Mouse (Mus musculus): Measurements from ENCODE around the gene Casp4. TPM values are rescaled to one million over a fixed set of nuclear protein-coding genes. Genes with fewer than 3 reads are reported as not detected.

Gene Casp4
- polyA plus RNA-seq (2012; rRNA removed) = 2.4 and 4.2 TPM in 2 replicates

DNA sequence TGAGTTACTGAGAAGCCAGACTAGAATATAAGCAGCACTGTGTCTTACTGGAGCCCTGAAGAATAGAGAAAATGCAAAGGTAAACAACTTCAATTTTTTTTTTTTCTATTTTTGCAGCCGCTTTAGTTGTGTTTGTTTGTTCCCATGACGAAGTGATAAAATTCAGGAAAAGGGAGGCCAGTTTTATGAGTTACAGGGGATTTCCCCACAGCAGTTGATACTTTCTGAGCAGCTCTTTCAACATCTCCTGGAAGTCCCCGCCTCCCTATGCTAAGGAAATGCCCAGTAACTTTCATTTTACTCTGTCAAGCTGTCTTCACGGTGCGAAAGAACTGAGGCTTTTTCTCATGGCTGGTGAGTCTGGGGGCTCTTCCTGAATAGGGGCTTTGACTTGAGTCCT, at the start of gene Casp4:
Casp4 (plus strand) TSS at position 268 of the 400 bp plus-strand sequence.
- no peak for DNase-seq (ENCODE audit: low read depth)

DNA sequence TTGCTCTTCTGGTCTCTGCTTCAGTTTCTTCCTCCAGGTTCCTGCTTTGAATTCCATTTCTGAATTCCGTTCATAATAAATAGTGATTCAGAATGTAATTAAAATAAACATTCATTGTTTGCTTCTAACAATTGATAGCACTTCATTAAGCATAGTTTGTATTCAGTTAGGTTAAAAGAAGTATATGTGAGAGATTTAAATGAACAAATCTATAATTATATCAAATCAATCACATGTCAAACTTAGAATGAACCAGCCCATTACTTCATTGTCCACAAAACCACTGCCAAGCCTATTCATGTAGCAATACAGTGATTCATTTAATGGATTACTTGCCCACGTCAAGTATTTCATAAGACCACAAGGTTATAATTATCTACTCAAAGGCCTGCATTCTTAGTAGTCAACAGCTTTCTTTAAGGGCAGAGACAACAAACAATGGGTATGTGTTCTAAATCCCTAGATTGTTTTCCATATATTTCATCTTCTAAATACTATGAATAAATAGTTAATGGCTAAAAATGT, 44.6 kb upstream of the Casp4 start:
- peak; percentile 56 for DNase-seq (ENCODE audit: low read depth)

- DNase-seq (ENCODE audit: low read depth) = no peak
Observed at GRCm38 (mm10) chr9:5270274-5270673, 38.4 kb upstream of the Casp4 start.

DNA sequence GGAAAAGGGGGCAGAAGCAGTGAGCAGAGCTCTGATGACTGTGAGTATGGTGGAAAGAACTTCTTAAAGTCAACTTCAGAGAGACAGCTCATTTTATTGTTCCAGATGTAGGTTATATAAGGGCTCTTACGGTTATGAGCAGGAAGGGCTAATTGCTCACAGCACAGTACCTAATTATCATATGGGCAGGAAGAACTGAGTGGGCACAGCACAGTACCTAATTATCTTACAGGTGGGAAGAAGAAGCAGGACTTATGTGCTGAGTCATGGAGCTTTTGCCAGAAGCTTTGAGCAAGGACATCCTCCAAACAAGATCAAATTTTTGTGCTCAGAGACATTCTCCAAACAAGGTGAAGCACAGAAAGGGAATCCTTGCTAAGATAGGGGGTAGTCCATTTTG, 37.7 kb upstream of the Casp4 start:
- DNase-seq (ENCODE audit: low read depth) = no peak

GRCm38 (mm10) chr9:5271334-5271845, 37.2 kb upstream of the Casp4 start:
- DNase-seq (ENCODE audit: low read depth) = no peak

GRCm38 (mm10) chr9:5286071-5286470, 22.6 kb upstream of the Casp4 start:
- DNase-seq (ENCODE audit: low read depth) = no peak

GRCm38 (mm10) chr9:5286597-5286996, 22.0 kb upstream of the Casp4 start:
- DNase-seq (ENCODE audit: low read depth) = no peak

DNA sequence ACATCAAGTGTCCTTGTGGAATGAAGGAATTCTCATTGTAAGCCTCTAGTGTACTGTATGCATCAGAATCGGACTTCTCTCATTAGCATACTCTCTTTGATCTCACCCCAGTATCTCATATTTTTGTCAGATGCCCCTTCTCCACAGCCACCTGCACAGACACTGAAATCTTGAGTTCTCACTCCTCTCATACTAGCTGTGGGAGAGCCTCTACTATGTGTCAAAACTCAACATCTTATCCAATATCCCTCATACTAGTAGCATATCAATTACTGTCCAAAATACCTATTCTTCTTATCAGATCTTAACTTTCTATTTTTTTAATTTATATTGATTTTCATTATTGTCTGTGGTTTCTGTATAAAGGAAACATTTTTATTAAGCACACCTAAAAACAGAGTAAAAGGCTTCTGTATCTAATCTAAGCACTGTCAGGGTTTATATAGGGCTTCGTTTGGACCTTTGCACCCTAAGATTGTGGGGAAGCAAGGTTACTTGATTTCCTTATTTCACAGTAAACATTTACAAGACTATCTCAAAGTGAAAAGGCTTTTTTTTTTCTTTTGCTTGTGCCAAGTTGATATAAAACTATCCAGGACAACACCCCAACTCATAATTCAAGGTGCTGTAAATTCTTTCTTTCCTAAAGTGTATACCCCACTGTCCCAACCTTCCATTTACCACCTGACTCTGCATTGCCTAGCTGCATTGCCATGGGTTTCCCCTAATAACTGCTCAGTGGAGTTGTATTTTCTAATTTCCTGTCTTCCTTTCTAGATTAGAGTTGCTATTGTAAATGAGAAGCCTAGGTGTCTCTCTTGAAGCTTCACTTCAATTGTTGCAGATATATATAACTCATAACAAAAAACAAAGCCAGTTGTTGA, 12.0 kb upstream of the Casp4 start:
- no peak for DNase-seq (ENCODE audit: low read depth)

DNA sequence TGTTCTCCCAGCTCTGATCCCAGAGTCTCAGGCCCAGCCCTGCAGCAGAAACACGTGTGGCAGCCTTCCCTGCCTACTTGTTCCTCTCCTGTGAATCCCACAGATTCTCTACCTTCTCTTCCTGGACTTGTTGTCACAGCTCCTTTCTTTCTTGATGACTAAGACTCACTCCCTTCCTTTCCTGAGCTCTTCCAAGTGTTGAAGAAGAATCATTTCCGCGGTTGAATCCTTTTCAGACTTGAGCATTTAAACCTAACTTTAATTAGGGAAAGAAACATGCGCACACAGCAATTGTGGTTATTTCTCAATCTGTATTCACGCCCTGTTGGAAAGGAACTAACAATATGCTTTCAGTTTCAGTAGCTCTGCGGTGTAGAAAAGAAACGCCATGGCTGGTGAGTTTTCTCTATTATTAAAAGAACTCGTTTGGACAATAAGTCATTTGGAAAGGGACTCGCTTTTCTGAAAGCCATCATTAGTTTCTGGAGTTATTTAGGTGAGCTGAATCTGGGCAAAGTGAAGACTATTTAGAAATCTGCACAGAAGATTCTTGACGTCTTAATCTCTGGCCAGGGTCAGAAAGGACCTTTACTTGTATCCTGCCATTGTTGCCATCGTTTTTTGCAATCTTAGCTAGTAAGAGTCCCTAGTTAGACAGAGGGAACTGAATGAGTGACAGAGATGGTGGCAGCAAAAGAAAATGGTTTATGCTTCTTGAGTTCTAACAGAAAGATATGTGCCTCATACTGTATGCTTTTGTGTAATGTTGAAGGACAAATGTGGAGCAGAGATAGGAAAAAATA, 10.1 kb upstream of the Casp4 start, which contains the start of gene Casp1:
Casp1 (plus strand) TSS at position 189 of the 803 bp plus-strand sequence.
- no peak for DNase-seq (ENCODE audit: low read depth)

DNA sequence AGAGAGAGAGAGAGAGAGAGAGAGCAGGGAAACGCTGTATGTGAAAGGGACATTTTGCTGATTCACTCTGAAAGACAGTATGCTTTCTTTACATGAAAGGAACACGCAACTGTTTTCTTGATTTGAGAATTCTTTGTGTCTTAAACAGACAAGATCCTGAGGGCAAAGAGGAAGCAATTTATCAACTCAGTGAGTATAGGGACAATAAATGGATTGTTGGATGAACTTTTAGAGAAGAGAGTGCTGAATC, 9.6 kb upstream of the Casp4 start:
- no peak for DNase-seq (ENCODE audit: low read depth)

GRCm38 (mm10) chr9:5310112-5310511, 1.5 kb downstream of the Casp4 start:
- no peak for DNase-seq (ENCODE audit: low read depth)

DNA sequence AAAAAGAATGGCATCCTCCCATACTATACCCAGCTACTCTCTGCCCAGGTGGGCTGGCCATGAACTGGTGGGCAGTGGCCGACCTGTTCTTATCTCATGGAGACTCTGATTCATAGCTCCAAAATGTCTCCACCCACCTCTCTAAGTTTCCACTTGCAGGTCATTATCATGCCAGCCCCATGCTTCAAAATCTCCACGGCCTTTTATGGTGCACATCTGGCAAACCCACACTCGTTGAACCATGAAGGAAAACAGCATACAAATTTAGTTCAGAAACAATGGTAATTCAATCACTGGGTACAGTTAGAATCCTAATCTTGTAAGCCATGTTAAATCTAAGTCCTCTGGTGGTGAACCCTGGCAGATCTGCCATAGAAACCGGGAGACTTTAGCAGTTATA, 2.8 kb downstream of the Casp4 start:
- no peak for DNase-seq (ENCODE audit: low read depth)

- DNase-seq (ENCODE audit: low read depth) = no peak
Observed at GRCm38 (mm10) chr9:5328204-5328603, 19.6 kb downstream of the Casp4 start.

DNA sequence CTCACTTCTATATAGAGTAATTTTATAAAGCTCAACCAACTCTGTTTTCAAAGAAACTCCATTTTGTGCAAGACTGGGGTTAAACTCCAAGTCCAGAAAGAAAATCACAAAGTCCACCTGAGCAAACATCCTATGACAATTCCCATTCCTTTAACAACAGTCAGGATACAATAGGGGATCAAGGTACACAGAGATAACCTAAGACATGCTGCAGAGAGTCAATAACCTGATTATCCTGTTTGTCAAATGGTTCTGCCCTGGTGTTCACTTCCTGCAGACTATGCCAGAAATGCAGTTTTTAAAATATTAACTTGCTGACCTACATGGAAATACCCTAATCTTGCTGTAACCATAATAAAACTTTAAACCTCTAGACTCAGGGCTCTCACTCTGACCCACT, 23.8 kb downstream of the Casp4 start:
- no peak for DNase-seq (ENCODE audit: low read depth)

DNA sequence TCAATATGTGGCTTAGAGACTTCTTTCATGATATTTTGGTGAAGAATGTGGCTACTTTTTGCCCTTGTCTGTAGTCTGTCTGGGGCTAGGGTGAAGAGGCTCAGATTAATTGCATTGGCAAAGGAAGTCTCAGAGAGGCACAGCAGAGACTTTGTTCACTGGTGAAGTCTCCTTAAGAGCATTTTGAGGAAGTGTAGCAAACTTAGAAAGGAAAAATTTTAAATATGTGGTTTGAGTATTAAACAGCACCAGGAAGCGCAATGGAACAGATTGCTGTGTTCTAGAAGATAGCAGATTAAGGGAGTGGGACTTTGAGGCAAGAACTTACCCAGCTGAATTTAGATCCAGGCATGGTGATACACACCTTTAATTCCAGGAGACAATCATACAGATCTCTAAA, 24.8 kb downstream of the Casp4 start:
- no peak for DNase-seq (ENCODE audit: low read depth)

- DNase-seq (ENCODE audit: low read depth) = no peak
Observed at GRCm38 (mm10) chr9:5343092-5343491, 34.5 kb downstream of the Casp4 start.

DNA sequence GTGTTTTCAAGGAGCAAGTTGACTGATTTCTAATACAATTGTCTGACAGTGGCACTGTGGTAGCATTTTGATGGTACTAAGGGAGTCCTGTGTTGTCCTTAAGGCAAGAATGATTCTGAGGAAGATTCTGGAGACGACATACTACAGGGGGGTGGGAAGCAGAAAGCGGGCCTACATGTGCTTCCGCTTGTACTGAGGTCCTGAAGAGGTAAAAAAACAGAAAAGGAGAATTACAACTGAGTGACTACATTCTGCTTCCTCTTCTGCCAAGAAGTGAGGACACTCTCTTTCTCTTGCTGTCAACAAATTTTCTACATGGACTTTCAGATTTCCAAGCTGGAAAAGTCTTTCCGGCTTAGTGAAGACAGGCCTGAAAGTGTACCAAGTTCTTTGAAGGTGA, 35.5 kb downstream of the Casp4 start:
- DNase-seq (ENCODE audit: low read depth) = no peak

DNA sequence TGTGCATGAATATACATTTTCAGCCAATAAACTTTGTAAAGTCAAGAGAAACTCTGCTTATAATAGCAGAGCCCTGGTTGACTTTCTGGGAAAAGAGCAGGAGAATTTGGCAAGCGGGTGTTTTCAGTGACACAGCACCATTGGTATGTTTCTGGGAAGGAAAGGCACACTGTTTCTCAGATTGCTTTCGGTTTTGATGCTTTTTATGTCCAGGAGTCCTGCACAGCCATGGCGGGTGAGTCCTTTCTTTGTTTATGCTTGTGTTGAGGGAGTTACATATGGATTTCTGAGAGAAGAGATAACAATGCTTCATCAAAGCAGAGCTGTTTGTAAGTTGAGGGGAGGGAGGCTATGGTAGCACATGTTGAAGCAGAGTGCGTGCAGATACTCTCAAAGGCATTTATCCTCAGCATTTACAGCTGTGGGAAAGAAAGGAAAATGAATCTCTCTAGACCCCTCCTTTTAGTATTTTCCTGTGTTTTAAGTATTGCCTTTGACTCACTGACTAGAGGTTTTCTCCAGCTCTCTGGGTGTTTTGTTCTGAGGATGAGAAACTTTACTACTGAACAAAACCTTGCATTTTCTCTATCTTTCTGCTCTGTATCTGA, 36.8 kb downstream of the Casp4 start, which contains the start of gene Casp12:
Casp12 (plus strand) TSS at position 140 of the 608 bp plus-strand sequence.
- DNase-seq (ENCODE audit: low read depth) = no peak

DNA sequence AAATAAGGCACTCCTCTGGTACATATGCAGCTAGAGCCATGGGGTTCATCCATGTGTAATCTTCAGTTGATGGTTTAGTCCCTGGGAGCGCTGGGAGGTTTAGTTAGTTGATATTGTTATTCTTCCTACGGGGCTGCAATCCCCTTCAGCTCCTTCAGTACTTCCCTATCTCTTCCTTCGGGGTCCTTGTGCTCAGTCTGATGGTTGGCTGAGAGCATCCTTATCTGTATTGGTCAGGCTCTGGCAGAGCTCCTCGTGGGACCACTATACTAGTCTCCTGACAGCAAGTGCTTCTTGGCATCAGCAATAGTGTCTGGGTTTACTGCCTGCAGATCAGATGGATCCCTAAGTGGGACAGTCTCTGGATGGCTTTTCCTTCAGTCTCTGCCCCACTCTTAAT, 38.8 kb downstream of the Casp4 start:
- DNase-seq (ENCODE audit: low read depth) = no peak

DNA sequence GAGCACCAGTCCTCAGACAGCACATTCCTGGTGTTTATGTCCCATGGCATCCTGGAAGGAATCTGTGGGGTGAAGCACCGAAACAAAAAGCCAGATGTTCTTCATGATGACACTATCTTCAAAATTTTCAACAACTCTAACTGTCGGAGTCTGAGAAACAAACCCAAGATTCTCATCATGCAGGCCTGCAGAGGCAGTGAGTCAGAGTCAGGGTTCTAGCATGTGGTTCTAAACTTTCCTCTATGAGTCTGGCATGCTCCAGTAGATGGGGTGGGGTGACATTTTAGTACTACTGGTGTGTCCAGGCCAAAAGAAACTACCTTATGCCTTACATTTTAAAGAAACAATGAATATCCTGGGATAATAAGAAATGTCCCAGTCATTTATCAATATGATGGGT, 45.0 kb downstream of the Casp4 start:
- DNase-seq (ENCODE audit: low read depth) = no peak

GRCm38 (mm10) chr9:5356801-5357200, 48.2 kb downstream of the Casp4 start:
- DNase-seq (ENCODE audit: low read depth) = peak; percentile 74
